Mouse (Mus musculus) 3134 (cell line): Measurements from ENCODE around the gene Relch.
"Not testable (repeated sequence)": the region's sequence is repeated elsewhere in the genome, so short reads cannot be mapped to it uniquely, and the experiment has no call there.

Experiments
- DNase-seq: peaks from one replicate; pipeline ENCODE4 v3.0.0-alpha.2; 2011; ENCODE audit warnings: low spot score; ENCODE audit not compliant: insufficient read length; ENCODE audit errors: extremely low read depth

The Relch gene

GRCm38 (mm10) chr1:105663171-105663961 is at the start of gene Relch, which contains the start of gene Pign:
TSS of gene Relch (plus strand) at chr1:105663861.
TSS of gene Pign (minus strand) at chr1:105663677.
- peak; percentile 100 for DNase-seq

- DNase-seq: no peak
These were observed 33.2 kb upstream of the Relch start for GRCm38 (mm10) chr1:105630481-105630880.

GRCm38 (mm10) chr1:105644093-105644492 is 19.6 kb upstream of the Relch start:
- no peak for DNase-seq

GRCm38 (mm10) chr1:105650650-105651049 is 13.0 kb upstream of the Relch start:
- no peak for DNase-seq

GRCm38 (mm10) chr1:105653981-105654380 is 9.7 kb upstream of the Relch start:
- no peak for DNase-seq

GRCm38 (mm10) chr1:105660015-105660414 is 3.6 kb upstream of the Relch start:
- DNase-seq: peak; percentile 23

- peak; percentile 10 for DNase-seq
These were observed 866 bp upstream of the Relch start for GRCm38 (mm10) chr1:105662820-105663170.

- peak; percentile 38 for DNase-seq
These were observed 526 bp downstream of the Relch start for GRCm38 (mm10) chr1:105663962-105664812.

GRCm38 (mm10) chr1:105669700-105670099 is 6.0 kb downstream of the Relch start:
- no peak for DNase-seq

- DNase-seq: no peak
These were observed 11.1 kb downstream of the Relch start for GRCm38 (mm10) chr1:105674763-105675162.

GRCm38 (mm10) chr1:105680587-105680986 is 16.9 kb downstream of the Relch start:
- DNase-seq: no peak

- DNase-seq: no peak
These were observed 21.8 kb downstream of the Relch start for GRCm38 (mm10) chr1:105685501-105685900.

GRCm38 (mm10) chr1:105695581-105695980 is 31.9 kb downstream of the Relch start:
- no peak for DNase-seq

- DNase-seq: no peak
These were observed 37.4 kb downstream of the Relch start for GRCm38 (mm10) chr1:105700984-105701530.

- no peak for DNase-seq
These were observed 45.8 kb downstream of the Relch start for GRCm38 (mm10) chr1:105709415-105709814.

- DNase-seq: no peak
These were observed 47.6 kb downstream of the Relch start for GRCm38 (mm10) chr1:105711227-105711626.

GRCm38 (mm10) chr1:105712822-105713221 is 49.2 kb downstream of the Relch start:
- DNase-seq: no peak

- DNase-seq: no peak
These were observed 54.7 kb downstream of the Relch start for GRCm38 (mm10) chr1:105718358-105718757.

- not testable (repeated sequence) for DNase-seq
These were observed 65.6 kb downstream of the Relch start for GRCm38 (mm10) chr1:105729246-105729645.

- no peak for DNase-seq
These were observed 71.7 kb downstream of the Relch start for GRCm38 (mm10) chr1:105735318-105735717.

GRCm38 (mm10) chr1:105738334-105738733 is 74.7 kb downstream of the Relch start:
- DNase-seq: no peak
